Mouse (Mus musculus) heart, embryonic 14.5 days (tissue): ENCODE results near the gene Gabrd. TPM values are rescaled to one million over a fixed set of nuclear protein-coding genes. Genes with fewer than 3 reads are reported as not detected.
"Not testable (repeated sequence)": the region's sequence is repeated elsewhere in the genome, so short reads cannot be mapped to it uniquely, and the experiment has no call there.

Experiments
- ATAC-seq: fragments of 200-750 bp; cut with Nextera tagmentation; 2 replicates; pipeline ENCODE4 v1.8.0; 2017; ENCODE audit warnings: low read depth, moderate TSS enrichment; ENCODE audit not compliant: insufficient number of reproducible peaks, insufficient read depth, low FRiP score
- H3K27ac ChIP-seq, 2 experiments: fragments of 200-500 bp in 1 of 2; fragments of 300-500 bp in 1 of 2; sonication (generic) in 1 of 2; replicated peaks in 1 of 2; 2 replicates each; pipeline ENCODE4 v1.5.1; 2012 to 2014; ENCODE audit warnings: low read depth in 2 of 2, low read length in 2 of 2, control low read depth in 1 of 2, mild to moderate bottlenecking in 1 of 2, mixed read lengths in 1 of 2; ENCODE audit not compliant: control insufficient read depth in 1 of 2, insufficient read depth in 1 of 2
- H3K27me3 ChIP-seq: fragments of 300-500 bp; sonication (generic); 2 replicates; pipeline ENCODE4 v1.6.1; 2014; ENCODE audit warnings: mild to moderate bottlenecking, low read length, control low read depth; ENCODE audit not compliant: control insufficient read depth, insufficient read depth
- H3K36me3 ChIP-seq: fragments of 300-500 bp; sonication (generic); 2 replicates; pipeline ENCODE4 v1.6.1; 2014; ENCODE audit warnings: mild to moderate bottlenecking, control low read depth, low read length, mixed read lengths; ENCODE audit not compliant: control insufficient read depth, insufficient read depth
- H3K4me1 ChIP-seq, 2 experiments: fragments of 200-500 bp in 1 of 2; fragments of 300-500 bp in 1 of 2; sonication (generic) in 1 of 2; 2 replicates each; pipeline ENCODE4 v1.6.1; 2012 to 2014; ENCODE audit warnings: low read length in 2 of 2, control low read depth in 1 of 2, mixed read lengths in 1 of 2; ENCODE audit not compliant: control insufficient read depth in 2 of 2, insufficient read depth in 2 of 2
- H3K4me2 ChIP-seq: fragments of 300-500 bp; sonication (generic); 2 replicates; pipeline ENCODE4 v1.6.1; 2014; ENCODE audit warnings: mild to moderate bottlenecking, low read length
- H3K4me3 ChIP-seq, 2 experiments: fragments of 200-500 bp in 1 of 2; fragments of 300-500 bp in 1 of 2; sonication (generic) in 1 of 2; 2 replicates each; pipeline ENCODE4 v1.5.1; 2012 to 2014; ENCODE audit warnings: low read length in 2 of 2, mild to moderate bottlenecking in 2 of 2, control low read depth in 1 of 2, low read depth in 1 of 2, moderate library complexity in 1 of 2; ENCODE audit not compliant: control insufficient read depth in 1 of 2, insufficient read depth in 1 of 2
- H3K9ac ChIP-seq: fragments of 300-500 bp; sonication (generic); 2 replicates; pipeline ENCODE4 v1.6.1; 2014; ENCODE audit warnings: mild to moderate bottlenecking, low read length
- H3K9me3 ChIP-seq: fragments of 300-500 bp; sonication (generic); 2 replicates; pipeline ENCODE4 v1.6.1; 2016; ENCODE audit warnings: low read length, control low read depth; ENCODE audit not compliant: control insufficient read depth
- WGBS: fragments of 180-500 bp; shearing (Covaris S2); extraction: QIAGEN DNeasy Blood & Tissue Kit; methylation state at CpG from one replicate; pipeline ENCODE4 v1.1.7; 2014; 5-methylcytosine and 5-hydroxymethylcytosine counted together
- polyA plus RNA-seq: library from polyadenylated mRNA; unstranded; fragments of >200 nt; fragmentation: Nextera tagmentation; extraction: Ambion mirVana; gene quantifications from 2 replicates; pipeline ENCODE4 v1.2.1, GENCODE M21; 2014

The Gabrd gene
- polyA plus RNA-seq, 1 experiment from 2014 or later, result not detected

- not testable (repeated sequence) for H3K9ac ChIP-seq, H3K4me3 ChIP-seq, H3K36me3 ChIP-seq, H3K27ac ChIP-seq, H3K4me1 ChIP-seq, H3K27me3 ChIP-seq, H3K4me2 ChIP-seq, H3K9me3 ChIP-seq, ATAC-seq
- WGBS, result 76% methylated on average over 20 of the region's 30 CpGs
Measured at GRCm38 (mm10) chr4:155421412-155422370, 23.8 kb upstream of the Gabrd start.

DNA sequence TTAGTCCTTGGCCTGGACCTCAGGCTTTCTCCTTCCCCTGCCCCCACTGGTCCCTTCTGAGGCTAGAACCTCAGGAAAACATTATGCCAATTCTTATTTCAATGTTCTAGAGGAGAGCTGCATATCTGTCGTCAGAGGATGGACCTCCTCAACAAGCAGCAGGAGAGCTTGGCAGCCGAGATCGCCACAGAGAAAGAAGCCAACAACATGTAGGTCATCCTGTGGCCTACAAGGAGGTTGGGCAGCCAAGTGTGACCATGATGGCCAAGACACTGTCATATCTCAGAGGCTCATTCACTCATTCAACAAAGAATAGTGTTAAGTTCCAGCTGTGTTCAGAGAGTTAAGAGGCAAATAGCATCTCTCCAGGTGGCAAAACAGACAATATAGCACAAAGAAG, 22.2 kb upstream of the Gabrd start:
- H3K9ac ChIP-seq, result no peak overlapping the region
- no peaks in the 10 kb centered on the region for H3K4me1 ChIP-seq
- H3K27me3 ChIP-seq, result no peaks in the 10 kb centered on the region
- H3K27ac ChIP-seq, result no peak overlapping the region
- H3K4me3 ChIP-seq, result no peak overlapping the region
- no peaks in the 10 kb centered on the region for H3K36me3 ChIP-seq
- no peak overlapping the region for H3K4me2 ChIP-seq
- ATAC-seq, result no peak
- 74% methylated on average over 3 of the region's 3 CpGs for WGBS
- H3K9me3 ChIP-seq, result no peaks in the 10 kb centered on the region

GRCm38 (mm10) chr4:155414656-155415235, 16.8 kb upstream of the Gabrd start:
- no peaks in the 10 kb centered on the region for H3K9me3 ChIP-seq
- no peaks in the 10 kb centered on the region for H3K4me1 ChIP-seq
- ATAC-seq, result no peak
- no peaks in the 10 kb centered on the region for H3K36me3 ChIP-seq
- no peak overlapping the region for H3K4me3 ChIP-seq
- H3K9ac ChIP-seq, result no peak overlapping the region
- H3K27me3 ChIP-seq, result no peaks in the 10 kb centered on the region
- WGBS, result 79% methylated on average over 9 of the region's 9 CpGs
- no peak overlapping the region for H3K27ac ChIP-seq
- H3K4me2 ChIP-seq, result no peak overlapping the region

DNA sequence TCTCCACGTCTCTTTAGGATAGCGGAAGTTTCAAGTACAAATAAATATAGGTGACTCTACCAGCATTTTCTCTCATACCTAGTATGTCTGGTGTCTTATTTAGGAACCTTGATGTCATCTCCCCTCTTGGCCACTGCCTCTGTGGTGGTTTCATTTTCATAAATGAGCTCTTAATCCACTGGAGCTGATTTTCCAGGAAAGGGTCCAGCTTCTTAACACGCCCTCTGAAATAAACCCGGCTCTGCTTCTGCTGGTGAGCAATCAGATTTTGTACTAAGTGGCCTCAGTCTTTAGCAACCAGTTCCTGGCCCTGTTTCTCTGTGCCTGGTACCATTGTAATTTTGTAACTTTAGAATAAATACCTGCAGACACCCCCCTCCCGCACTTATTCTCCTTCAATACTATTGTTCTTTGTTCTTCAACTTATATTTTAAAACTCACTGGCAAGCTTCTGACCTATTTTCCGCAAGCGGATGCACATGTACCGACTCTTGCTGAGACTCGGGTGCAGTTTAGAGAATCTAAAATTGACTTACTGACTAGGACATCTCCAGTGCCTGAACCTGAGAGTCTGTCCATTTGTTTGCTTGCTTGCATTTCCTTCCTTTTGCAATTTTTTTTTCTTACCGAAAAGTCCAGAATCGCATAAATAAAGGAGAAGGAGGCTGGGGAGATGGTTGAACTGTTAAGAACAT, 15.9 kb upstream of the Gabrd start:
- no peaks in the 10 kb centered on the region for H3K4me1 ChIP-seq
- no peak overlapping the region for H3K27ac ChIP-seq
- WGBS, result 84% methylated on average over 11 of the region's 11 CpGs

DNA sequence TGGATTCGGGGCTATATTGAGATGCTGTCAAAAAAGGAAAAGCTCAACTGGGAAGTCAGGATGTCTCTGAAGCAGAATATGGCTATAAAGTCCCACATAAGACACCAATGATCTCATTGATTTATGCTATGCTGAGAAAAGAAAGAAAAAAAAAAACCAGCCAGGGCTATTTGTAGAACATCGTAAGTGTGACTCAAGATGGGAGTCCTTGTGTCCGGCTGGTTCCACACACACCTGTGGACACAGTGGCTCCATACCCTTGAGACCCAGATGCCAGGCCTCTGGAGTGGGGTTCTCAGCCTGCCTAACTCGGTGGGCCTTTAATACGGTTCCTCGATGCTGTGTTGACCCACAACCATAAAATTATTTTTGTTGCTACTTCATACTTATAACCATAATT, 14.2 kb upstream of the Gabrd start:
- Histone ChIP-seq H3K36me3 (no peaks in the 10 kb centered on the region), H3K9ac (no peak overlapping the region), H3K27ac (no peak overlapping the region), H3K27me3 (no peaks in the 10 kb centered on the region; the same call in 1 of the 2 replicates), H3K4me1 (no peaks in the 10 kb centered on the region; a peak in 1 of 4 replicates), H3K4me2 (no peak overlapping the region), H3K4me3 (no peak overlapping the region), H3K9me3 (no peaks in the 10 kb centered on the region)
- ATAC-seq, result no peak
- WGBS, result 77% methylated on average over 6 of the region's 6 CpGs

More for the DNA sequence above, 15.9 kb upstream of the Gabrd start:
- no peaks in the 10 kb centered on the region for H3K9me3 ChIP-seq
- no peak for ATAC-seq
- H3K4me2 ChIP-seq, result no peak overlapping the region
- H3K27me3 ChIP-seq, result no peaks in the 10 kb centered on the region
- no peak overlapping the region for H3K4me3 ChIP-seq
- no peaks in the 10 kb centered on the region for H3K36me3 ChIP-seq
- no peak overlapping the region for H3K9ac ChIP-seq

DNA sequence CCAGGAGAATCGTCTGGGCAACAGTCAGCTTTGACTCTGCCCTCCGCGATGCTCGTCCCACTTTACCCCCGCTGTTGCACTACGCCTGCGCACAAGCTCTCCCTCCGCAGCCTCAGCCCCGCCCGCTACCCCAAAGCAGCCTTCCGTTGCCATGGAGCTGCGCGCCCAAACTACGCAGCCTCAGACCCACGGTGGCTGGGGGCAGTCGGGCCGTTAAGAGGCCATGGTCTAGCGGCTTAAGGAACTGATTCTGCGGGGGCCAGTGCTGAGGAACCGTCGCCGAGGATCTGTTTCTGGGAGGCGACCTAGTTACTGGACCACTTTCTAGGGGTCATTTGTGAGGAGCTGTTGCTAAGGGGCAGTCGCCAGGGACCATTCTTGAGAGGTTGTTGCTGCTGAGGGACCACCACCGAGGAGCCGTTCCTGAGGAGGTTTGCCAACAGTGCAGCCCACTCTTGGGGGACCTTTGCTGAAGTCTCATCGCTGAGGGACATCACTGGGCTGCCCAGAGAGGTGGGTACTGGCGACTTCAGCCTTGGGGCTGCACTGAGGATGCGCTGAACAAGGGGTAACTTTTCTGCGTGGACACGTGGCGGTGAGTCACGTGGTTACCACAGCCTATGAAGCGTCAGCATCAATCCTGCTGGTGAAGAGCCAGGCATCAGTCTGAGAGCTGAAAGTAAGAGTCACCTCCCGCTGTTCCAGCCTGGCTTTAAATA, 11.3 kb upstream of the Gabrd start, which contains the start of gene Cfap74:
Cfap74 (plus strand) TSS at position 133 of the 719 bp plus-strand sequence.
- Histone ChIP-seq H3K4me1 (no peaks in the 10 kb centered on the region; a peak in 1 of 4 replicates), H3K4me3 (peak within 1 kb of the TSS; percentile 42 to 48), H3K9me3 (peaks cover 4% of the 10 kb centered on the region; the same call in 1 of the 2 replicates), H3K27me3 (no peaks in the 10 kb centered on the region; the same call in 1 of the 2 replicates), H3K27ac (no peak within 1 kb of the TSS), H3K36me3 (no peaks in the 10 kb centered on the region), H3K4me2 (peak within 1 kb of the TSS; percentile 83), H3K9ac (peak within 1 kb of the TSS; percentile 47)
- under 1% methylated on average over 35 of the region's 35 CpGs for WGBS
- peak; percentile 73 for ATAC-seq

DNA sequence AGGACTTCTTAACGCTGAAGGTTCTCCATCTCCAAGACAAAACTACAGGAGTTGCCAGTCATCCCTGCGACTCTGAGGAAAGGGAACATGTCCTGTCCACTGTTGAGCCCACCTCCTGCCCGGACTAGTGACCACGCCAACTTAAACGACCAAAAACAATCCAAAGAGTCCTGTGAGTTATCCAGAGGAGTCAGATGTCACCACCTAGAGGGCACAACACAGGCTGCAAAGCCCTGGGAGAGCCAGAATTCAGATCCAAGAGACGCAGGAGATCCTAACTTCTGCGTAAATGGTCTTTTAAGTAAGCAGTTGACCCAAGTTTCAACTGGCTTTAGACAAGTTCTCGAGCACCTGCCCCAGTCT, 10.8 kb upstream of the Gabrd start:
- peaks cover 4% of the 10 kb centered on the region; the same call in 1 of the 2 replicates for H3K9me3 ChIP-seq
- peak overlapping the region; percentile 42 to 48 for H3K4me3 ChIP-seq
- 0 out of 2 replicates have a peak overlapping the region, but pooled peaks have one; percentile 47 for H3K9ac ChIP-seq
- no peak overlapping the region for H3K27ac ChIP-seq
- no peak for ATAC-seq
- under 1% methylated on average over 8 of the region's 8 CpGs for WGBS
- H3K27me3 ChIP-seq, result no peaks in the 10 kb centered on the region; the same call in 1 of the 2 replicates
- H3K36me3 ChIP-seq, result no peaks in the 10 kb centered on the region
- H3K4me1 ChIP-seq, result no peaks in the 10 kb centered on the region; a peak in 1 of 4 replicates
- H3K4me2 ChIP-seq, result peak overlapping the region; percentile 83
